Mouse (Mus musculus): Measurements from ENCODE around the gene Prkce.

Gene Prkce

DNA sequence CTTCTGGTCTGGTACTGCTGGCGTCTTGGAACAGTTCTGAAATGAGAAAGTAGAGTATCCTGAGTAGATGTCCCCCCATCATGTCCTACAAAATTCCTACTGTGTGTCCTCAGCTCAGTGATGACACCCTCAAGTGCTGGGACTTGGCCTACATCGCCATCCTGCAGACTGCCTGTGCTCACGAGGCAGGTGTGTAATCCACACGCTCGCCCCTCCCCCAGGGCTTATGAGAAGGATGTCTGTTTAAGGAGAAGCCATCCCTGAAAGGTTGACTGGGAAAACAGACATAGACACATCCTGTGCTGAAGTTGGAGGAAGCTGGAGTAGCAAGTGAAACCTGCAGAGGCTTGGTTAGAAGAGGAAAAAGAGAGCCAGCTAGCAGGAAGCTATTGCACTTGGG is 422.1 kb downstream of the Prkce start:
- DNase-seq = no peak

DNA sequence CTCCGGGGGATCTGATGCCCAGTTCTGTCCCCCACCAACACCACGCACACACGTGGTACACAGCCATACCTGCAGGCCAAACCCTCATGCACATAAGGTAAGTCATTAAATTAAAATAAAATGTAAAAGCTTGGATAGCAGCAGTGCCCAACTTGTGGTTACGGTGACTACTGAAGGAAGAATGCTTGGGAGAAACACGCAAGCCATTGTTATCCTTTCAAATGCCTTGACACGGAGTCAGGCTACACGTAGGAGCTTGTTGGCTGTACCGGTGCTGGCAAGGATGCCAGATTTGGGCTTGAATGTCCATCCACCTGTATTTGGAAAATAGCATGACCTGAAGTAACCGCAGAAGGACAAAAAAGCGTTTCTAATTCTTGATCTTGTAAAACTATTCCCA is 423.7 kb downstream of the Prkce start:
- DNase-seq = no peak

DNA sequence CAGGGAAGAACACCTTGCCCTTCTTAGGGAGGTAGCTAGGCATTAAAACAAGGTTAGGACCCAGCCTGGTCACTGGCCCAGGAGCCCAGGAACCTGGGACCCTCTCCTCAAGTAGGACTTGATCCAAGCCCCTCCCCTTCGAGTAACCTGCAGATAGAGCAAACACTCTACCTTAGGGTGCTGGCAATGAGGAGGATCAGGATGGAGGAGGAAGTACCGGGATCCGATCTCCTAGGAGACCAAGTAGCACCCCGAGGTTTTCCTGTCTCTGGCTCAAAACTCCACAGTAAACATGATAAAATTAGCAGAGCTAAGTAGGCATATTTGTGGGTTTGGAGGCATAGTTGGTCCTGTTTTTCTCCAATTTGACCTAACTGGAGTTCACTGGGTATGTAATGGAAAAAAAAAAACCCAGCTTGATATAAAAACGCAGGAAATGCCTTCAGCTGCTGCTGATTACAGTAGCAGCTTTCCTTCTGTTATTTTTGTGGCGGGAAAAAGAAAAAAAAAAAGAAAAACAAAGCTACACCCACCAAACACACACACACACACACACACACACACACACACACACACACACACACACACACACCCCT is 425.5 kb downstream of the Prkce start:
- no peak for DNase-seq

DNA sequence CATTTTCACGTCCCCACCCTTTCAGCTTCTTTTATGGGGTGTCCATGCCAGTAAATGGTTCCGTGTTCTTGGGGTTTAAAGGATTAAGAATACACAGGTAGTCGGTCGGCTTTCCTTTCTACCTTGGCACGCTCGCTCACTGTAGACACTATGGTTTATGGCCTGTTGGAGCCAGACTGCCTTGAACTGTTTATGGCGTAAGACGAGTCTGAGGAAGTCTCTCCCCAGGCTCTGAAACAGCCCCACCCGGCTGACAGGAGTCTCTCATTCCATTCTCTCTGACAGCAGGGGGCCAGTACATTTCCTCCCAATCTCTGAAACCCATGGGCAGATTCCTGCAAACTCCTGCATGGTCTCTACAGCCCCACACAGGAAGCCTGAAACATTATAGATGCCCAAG is 427.9 kb downstream of the Prkce start:
- no peak for DNase-seq

DNA sequence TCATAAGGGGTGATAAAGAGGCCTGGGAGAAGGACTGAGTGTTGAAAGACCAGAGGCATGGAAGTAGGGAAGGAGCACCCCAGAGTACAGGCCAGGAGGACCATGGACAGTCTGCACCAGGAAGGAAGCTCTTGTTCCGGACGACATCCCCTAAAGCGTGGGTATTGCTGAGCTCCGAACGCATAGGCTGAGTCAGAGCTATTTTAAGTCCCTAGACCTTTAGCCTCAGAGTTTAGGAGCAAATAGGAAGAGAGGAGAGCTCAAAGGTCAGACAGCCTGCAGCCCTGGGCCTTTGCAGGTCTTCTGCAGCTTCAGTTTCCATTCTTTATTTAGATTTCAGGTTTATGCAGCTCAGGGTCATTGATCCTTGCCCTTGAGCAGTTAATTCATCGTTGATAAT is 433.5 kb downstream of the Prkce start:
- DNase-seq = no peak

DNA sequence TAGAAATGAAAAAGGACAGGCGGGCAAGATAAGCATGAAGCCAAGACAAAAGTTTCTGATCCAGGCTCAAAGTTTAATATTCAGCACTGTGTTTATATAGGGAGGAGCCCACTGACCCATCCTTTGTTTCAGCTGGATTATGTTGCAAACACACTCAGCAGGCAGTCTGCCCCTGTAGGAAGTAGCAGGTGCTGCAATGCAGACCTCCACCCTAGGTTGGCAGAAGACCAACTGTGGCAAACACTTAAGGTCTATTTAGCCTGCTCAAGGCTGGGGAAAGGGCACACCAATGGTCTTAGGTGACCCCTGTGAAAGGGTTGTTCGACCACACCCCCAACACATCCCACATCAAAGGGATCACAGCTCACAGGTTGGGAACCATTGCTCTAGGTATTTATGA is 434.3 kb downstream of the Prkce start:
- DNase-seq = no peak

DNA sequence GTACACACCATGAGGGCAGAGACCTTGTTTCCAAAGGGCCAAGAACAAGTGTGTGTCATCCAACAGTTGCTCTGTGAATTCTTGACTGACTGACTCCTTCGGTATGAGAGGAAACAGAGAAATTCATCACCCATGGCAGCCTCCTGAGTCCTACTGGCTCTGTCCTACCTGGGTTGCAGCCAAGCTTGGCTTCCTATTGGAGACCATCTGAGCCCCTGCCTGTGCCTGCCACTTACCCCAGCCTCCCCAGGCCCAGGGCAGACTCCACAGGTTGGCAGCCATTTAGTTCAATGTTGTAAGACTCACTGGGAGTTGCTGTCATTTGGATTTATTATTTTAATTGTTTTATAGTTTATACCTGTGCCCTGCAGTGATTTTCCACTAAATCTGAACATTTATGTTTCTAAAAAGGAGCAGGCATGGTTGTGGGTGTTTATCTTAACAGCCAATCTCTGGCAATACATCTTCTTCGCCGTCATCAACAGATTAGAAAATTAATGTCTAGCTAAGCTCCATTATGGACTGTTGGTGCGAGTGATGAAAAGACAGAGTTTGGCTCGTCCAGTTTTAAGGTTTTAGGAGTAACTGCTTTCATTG is 436.4 kb downstream of the Prkce start:
- DNase-seq = peak; percentile 27 to 34

DNA sequence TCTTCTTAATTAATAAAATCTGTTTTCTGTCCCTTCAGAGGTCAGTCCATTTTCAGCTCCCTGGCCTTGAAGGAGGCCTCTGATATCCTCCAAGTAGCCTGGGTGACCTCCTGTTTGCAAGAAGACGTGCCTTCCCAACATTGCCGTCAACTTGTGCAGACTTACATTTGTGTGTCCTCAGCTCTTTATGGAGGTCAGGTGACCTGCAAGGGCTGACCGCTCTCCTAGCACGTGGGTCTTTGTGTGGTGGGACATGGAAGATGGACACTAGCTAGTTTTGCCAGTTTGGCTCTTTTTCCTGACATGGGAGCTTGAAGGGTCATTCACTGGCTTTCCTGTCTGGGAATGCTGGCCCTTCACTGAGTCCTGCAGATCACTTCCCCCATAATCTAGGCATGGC is 440.4 kb downstream of the Prkce start:
- no peak for DNase-seq

DNA sequence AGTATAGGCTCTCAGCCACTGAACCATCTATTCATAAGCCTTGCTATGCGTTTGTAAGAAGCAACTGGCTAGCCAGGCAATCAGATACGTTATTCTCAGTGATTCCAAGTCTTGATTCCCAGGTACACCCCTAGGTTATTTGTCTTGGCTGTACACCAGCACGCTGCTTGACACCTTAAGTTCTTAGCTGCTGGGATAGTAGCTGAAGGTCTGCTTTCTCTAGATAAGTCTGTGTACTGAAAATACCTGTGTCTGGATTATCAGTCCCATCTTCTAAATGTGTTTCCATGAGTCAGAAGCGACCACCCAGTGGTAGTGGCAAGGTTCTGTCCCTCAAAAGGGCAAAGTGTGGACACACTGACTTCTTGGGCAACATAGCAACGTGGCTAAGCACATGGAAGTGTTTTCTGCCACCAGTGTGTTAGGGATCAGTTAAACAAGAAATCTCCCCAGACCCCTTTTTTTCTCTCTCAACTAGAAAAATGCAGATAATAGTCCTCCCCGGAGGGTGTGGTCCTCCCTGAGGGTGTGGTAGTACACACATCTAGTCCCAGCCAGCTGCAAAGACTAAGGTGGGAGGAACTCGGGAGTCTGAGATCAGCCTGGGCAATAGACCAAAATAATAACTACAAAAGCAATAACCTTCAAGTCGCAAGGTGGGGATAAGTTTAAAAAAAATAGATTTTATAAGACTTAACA is 442.8 kb downstream of the Prkce start:
- DNase-seq = no peak

DNA sequence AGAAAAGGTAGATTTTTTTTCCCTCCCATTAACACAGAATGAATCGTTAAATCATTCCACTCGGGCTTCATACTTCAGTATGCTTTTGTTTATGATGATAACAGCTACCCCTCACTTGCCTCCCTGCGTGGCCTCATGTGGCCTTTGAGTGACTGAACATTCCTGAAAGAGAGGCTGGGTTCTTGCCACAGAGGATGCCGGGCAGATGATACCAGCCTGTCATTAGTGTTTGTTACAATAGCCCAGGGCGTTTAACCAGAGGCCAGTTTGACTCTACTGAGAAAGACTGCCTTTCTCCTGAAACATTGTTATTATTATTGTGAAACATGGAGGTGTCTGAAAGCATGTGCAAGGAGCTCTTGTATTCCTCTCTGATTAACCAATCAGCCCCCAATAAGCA is 444.2 kb downstream of the Prkce start:
- no peak for DNase-seq

DNA sequence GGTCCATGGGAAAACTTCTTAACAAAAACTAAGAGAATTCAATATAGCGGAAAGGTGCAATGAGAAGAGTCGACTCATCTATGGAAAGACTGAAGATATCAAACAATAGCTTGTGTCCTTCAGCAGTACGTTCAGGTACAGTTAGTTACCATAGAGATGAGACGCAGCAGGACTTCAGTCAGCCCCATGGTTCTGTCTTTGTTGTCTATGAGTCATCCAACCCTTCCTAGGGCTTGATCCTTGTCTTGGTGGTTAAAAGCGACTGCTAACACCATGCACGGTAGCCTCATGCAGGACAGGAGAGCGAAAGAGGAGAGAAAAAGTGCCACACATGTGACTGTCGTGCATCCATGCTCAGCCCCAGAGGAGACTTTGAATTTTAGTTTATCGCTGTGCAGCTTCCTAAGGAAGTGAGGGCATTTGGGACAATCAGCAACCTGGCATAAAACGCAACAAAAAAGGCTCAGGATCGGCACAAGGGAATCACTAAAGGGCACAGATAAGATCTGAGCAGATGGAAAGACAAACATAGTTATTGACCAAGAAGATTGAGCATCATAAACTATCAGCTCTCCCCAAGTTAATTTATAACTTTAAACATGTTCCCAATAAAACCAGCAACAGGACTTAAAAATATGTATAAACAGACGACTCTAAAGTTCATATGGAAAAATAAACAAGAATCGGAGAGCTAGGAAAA is 448.2 kb downstream of the Prkce start:
- DNase-seq = no peak

DNA sequence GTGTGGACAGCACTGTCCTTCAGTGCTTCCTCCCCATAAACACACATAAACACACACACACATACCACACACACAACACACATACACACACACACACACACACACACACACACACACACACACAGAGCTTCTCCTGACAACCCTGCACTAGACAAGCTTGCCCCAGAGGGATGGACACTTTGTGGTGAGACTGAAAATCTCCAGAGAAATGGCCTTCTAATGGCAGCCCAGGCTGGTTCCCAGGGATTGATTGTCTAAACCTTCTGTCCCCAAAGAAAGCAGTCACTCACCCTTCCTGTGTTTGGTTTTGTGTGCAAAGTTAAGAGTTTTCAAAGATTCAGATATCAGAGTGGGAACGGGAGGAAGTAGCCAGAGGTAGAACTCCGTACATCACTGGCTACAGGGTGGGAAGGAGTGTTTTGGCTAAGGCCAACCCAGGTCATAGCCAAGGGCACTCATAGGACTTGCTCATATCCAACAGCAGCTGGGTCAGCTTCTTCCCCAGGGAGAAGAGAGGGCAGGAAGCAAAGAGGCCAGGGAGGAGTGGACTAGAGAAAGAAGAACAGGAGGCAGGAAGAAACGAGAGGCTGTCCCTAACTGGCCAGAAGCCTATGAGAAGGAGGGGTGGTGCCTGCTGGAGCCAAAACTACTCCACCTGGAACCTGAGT is 450.1 kb downstream of the Prkce start:
- no peak for DNase-seq

DNA sequence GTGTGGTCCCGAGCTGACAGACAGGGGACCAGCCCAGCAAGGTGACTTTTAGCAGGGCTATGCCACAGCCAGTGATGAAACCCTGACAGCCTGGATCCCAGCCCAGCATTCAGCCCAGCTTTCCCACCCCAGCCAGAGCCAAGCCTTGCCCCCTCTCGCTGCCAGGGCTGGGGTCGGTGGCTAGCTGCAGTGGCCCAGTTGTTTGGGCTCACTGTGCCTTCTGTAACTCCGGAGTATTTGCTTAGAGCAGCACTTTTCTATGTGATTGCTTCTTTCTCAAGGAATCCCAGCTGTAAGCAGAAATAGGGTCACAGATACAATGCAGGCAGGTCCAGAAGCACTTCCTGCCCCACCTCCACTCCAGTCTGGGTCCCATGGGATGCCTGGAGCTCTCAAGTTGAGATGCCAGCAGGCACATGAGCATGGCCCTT is 450.9 kb downstream of the Prkce start:
- no peak for DNase-seq

DNA sequence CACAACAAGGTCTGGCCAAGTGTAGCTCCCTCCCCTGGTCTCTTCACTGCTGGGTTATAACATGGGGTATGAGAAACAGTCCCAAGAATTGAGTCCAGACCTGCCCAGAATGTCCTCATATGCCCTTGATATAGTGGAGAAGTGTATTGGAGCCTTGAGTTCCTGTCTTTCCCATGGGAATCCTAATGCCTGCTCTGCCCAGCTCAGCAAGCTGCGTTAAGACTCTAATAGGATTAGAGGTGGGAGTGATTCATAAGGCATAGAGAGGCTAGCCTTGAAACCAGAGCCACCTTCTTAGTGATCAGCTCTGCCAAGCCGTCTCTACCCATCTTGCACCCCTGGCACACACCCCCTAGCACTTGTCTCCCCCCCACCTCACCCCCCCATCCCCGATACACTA is 455.3 kb downstream of the Prkce start:
- no peak for DNase-seq

DNA sequence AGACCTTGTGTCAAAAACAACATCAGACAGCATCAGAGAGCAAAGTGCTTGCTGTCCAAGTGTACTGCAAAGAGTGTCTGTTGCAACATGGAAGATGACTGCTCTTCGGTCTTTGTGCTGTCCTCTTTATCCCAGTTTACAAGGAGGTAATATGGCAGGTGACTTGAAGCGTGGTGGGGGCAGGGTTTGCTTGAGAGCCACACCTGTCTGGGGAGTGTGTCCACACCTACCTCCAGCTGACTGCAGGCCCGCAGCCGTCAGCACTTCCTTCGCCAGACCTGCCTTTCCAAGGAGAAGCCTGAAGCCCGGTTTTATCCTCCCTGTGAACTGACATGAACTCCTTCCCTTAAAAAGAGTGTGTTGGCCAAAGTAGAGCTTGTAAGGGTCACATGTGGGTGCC is 458.9 kb downstream of the Prkce start:
- DNase-seq = no peak

DNA sequence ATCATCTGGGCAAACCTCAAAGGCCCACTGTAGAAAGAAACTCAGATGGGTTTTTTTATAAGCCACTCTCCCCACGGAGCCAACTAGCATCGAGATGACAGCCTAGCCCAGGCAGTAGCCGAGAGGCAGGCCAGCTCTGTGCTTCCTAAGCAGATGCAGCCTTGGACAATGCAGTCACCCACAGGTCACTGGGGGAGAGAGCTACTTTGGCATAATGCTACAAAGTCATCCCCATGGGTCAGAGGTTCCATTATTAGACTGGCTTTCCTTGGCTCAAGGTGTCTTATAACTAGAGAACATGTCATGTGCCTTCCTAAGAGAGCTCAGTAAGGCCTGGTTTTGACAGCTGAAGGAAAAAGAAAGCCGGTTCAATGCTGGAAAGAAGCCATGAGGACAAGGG is 465.5 kb downstream of the Prkce start:
- no peak for DNase-seq

DNA sequence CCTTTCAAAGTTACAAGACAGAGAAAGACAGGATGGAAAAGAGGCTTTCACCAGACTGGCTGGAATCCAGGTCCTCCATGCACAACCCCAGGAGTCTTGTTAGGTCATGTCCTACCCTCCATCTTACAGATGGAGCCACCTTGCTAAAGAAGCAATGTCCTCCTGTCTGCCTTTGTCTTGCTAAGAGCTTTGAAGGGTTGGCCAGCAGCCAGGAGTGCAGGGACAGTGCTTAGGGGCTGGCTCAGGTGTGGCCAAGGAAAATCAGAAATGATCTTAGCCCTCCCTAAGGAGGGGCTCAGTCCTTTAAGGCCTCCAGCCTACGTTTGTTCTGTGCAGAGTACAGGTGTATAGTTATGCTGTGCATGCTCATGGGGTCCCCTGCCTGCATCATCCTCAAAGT is 469.7 kb downstream of the Prkce start:
- peak; percentile 20 to 24 for DNase-seq

DNA sequence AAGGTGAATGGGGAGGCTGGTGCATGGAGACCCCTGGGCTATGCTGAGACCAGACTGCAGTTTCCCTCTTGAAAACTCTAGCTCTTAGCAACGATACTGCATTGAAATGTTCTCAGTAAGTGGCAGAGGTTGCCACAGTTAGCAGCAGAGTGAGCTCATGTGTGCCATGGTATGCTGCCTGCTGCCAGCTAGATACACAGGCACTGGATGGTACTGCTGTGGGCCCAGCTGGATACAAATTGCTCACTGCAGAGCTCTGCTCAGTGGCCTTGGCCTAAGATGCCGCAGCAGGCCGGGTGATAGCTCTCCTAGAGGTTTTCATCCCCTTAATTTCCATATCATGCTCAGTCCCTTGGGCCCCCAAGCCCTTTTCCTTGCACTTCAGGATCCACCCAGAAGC is 471.7 kb downstream of the Prkce start:
- no peak for DNase-seq

DNA sequence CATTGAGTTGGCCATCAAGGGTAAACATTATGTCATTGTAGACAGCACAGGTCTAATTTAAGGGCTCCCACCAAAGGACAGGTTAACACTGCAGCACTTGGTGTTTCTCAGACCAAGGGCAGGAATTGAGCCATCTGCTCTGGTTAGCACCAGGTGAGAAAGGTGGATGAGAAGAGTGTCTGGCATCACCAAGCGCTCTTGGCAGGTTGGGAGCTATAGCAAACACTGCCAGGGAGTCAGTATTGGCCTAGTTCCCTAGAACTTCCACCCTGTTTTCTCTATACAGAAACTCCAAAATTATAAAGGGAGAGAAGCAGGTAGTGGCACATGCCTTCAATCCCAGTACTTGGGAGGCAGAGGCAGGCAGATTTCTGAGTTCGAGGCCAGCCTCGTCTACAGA is 479.6 kb downstream of the Prkce start:
- peak; percentile 79 for DNase-seq

DNA sequence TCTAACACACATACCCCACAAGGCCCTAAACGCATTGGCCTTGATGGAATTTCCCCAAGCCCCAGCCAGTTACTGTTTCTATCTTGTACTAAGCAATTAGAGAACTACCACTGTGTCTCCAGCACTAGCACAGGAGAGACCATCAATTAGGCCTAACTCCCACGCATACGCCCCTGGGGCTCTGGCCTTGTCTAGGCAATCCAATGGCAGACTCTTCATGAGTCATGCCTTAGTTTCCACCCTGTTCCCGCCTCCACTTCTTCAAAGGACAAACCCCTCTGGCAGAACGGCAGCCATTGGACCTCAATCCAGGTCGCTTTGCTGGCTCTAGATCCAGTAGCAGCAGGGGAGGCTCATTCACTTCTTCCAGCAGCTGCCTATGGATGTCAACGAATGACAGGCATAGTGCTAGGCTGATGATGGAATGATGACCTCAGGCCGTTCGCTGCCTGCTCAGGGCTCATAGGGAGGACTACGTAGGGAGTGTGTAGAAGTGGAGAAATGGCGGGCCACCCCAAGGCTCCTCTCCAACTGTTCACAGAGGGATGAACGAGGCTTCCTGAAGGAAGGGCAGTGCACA is 481.4 kb downstream of the Prkce start:
- no peak for DNase-seq

DNA sequence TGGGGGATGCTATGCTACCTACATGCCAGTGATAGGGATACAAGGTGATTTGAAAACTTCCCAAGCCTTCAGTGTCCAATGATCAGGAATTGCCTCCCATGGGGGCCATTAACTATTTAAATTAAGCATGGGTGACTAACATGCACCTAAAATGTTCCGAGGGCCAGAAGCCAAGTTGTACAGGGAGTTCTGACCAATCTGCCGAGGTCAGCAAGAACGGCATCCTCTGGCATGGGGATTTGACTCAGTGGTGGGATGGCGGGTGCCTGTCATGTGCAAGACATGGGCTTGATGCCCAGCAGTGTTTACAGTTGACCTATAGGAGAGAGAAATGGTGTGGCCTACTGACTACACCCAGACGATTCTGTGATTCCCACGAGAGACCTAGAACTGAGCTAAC is 482.7 kb downstream of the Prkce start:
- DNase-seq = no peak

DNA sequence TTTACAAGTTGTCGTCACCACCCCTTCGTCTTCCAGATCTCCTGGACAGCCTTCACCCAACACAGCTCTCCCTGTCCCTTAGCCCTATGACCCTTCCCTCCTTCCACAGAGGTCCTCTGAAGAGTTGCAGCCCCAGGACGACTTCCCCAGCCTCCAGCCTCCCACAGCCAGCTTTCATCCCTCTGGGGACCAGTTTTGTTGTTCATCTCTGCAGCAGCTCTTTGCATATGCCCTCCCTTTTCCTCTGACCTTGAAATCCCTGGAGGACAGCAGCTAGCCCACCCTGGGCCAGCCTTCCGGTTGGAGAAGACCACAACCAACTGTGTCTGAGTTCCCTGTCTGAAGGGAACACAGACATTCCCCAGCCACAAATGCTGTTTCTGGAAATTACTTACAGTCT is 483.5 kb downstream of the Prkce start:
- no peak for DNase-seq

DNA sequence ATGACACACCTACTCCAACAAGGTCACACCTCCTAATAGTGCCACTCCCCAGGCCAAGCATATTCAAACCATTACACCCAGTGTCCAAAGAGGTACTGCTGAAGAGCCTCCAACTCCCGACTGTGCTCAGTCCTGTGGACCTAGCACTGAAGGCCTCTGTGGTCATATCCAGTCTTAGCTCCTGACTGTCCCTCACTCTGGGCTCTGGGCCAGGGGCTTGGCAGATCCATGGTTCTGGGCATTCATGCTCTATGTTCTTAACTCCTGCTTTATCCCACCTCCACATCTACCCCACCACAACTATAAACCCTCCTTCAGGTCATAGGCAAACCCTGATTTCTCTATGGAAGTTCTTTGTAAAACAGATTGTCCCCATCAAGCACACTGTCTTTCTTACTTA is 485.2 kb downstream of the Prkce start:
- peak; percentile 34 to 37 for DNase-seq
